Mouse (Mus musculus) heart, embryonic 14.5 days (tissue): Measurements from ENCODE around the gene 4833423E24Rik. TPM values are rescaled to one million over a fixed set of nuclear protein-coding genes. Genes with fewer than 3 reads are reported as not detected.

Experiments used
- ATAC-seq: fragments of 200-750 bp; cut with Nextera tagmentation; 2 replicates; pipeline ENCODE4 v1.8.0; 2017; ENCODE audit warnings: low read depth, moderate TSS enrichment; ENCODE audit not compliant: insufficient number of reproducible peaks, insufficient read depth, low FRiP score
- H3K27ac ChIP-seq, 2 experiments: fragments of 200-500 bp in 1 of 2; fragments of 300-500 bp in 1 of 2; sonication (generic) in 1 of 2; replicated peaks in 1 of 2; 2 replicates each; pipeline ENCODE4 v1.5.1; 2012 to 2014; ENCODE audit warnings: low read depth in 2 of 2, low read length in 2 of 2, control low read depth in 1 of 2, mild to moderate bottlenecking in 1 of 2, mixed read lengths in 1 of 2; ENCODE audit not compliant: control insufficient read depth in 1 of 2, insufficient read depth in 1 of 2
- H3K27me3 ChIP-seq: fragments of 300-500 bp; sonication (generic); 2 replicates; pipeline ENCODE4 v1.6.1; 2014; ENCODE audit warnings: mild to moderate bottlenecking, low read length, control low read depth; ENCODE audit not compliant: control insufficient read depth, insufficient read depth
- H3K36me3 ChIP-seq: fragments of 300-500 bp; sonication (generic); 2 replicates; pipeline ENCODE4 v1.6.1; 2014; ENCODE audit warnings: mild to moderate bottlenecking, control low read depth, low read length, mixed read lengths; ENCODE audit not compliant: control insufficient read depth, insufficient read depth
- H3K4me1 ChIP-seq, 2 experiments: fragments of 200-500 bp in 1 of 2; fragments of 300-500 bp in 1 of 2; sonication (generic) in 1 of 2; 2 replicates each; pipeline ENCODE4 v1.6.1; 2012 to 2014; ENCODE audit warnings: low read length in 2 of 2, control low read depth in 1 of 2, mixed read lengths in 1 of 2; ENCODE audit not compliant: control insufficient read depth in 2 of 2, insufficient read depth in 2 of 2
- H3K4me2 ChIP-seq: fragments of 300-500 bp; sonication (generic); 2 replicates; pipeline ENCODE4 v1.6.1; 2014; ENCODE audit warnings: mild to moderate bottlenecking, low read length
- H3K4me3 ChIP-seq, 2 experiments: fragments of 200-500 bp in 1 of 2; fragments of 300-500 bp in 1 of 2; sonication (generic) in 1 of 2; 2 replicates each; pipeline ENCODE4 v1.5.1; 2012 to 2014; ENCODE audit warnings: low read length in 2 of 2, mild to moderate bottlenecking in 2 of 2, control low read depth in 1 of 2, low read depth in 1 of 2, moderate library complexity in 1 of 2; ENCODE audit not compliant: control insufficient read depth in 1 of 2, insufficient read depth in 1 of 2
- H3K9ac ChIP-seq: fragments of 300-500 bp; sonication (generic); 2 replicates; pipeline ENCODE4 v1.6.1; 2014; ENCODE audit warnings: mild to moderate bottlenecking, low read length
- H3K9me3 ChIP-seq: fragments of 300-500 bp; sonication (generic); 2 replicates; pipeline ENCODE4 v1.6.1; 2016; ENCODE audit warnings: low read length, control low read depth; ENCODE audit not compliant: control insufficient read depth
- WGBS: fragments of 180-500 bp; shearing (Covaris S2); extraction: QIAGEN DNeasy Blood & Tissue Kit; methylation state at CpG from one replicate; pipeline ENCODE4 v1.1.7; 2014; 5-methylcytosine and 5-hydroxymethylcytosine counted together
- polyA plus RNA-seq: library from polyadenylated mRNA; unstranded; fragments of >200 nt; fragmentation: Nextera tagmentation; extraction: Ambion mirVana; gene quantifications from 2 replicates; pipeline ENCODE4 v1.2.1, GENCODE M21; 2014

4833423E24Rik gene
- not detected in 2 replicates for polyA plus RNA-seq

GRCm38 (mm10) chr2:85518879-85519278, at the start of gene 4833423E24Rik:
Gene 4833423E24Rik, minus strand, starts transcription at chr2:85519024.
- Histone ChIP-seq H3K9me3 (no peaks in the 10 kb centered on the region), H3K4me1 (no peaks in the 10 kb centered on the region), H3K36me3 (no peaks in the 10 kb centered on the region), H3K4me2 (no peak within 1 kb of the TSS), H3K9ac (no peak within 1 kb of the TSS), H3K27ac (no peak within 1 kb of the TSS), H3K27me3 (no peaks in the 10 kb centered on the region), H3K4me3 (no peak within 1 kb of the TSS)
- 31% methylated on average over 3 of the region's 4 CpGs for WGBS
- no peak for ATAC-seq

DNA sequence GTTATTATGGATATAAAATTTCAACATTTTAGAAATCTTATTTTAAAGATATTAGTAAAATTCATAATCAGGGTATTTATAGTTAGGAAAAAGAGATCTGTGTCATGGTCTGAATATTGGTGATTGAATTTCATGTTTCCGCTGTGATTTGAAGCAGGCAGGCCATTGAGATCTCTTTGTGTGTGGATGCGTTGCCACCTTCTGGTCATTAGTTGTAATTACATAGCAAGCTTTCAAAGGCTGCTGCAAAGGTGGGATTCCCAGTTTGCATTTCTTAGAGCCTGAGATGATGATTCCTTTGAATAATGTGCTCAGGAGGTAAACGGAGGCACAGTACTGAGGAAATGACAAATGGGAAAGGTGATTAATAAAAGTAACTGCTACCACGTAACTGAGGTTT, 42.4 kb upstream of the 4833423E24Rik start:
- no peak overlapping the region for H3K4me3 ChIP-seq
- no peak overlapping the region for H3K4me2 ChIP-seq
- no peak for ATAC-seq
- no peak overlapping the region for H3K27ac ChIP-seq
- no peaks in the 10 kb centered on the region for H3K27me3 ChIP-seq
- 23% methylated on average over 4 of the region's 4 CpGs for WGBS
- no peaks in the 10 kb centered on the region for H3K4me1 ChIP-seq
- H3K36me3 ChIP-seq = no peaks in the 10 kb centered on the region
- H3K9me3 ChIP-seq = no peaks in the 10 kb centered on the region
- no peak overlapping the region for H3K9ac ChIP-seq

- Histone ChIP-seq H3K36me3 (no peaks in the 10 kb centered on the region), H3K9ac (no peak overlapping the region), H3K9me3 (no peaks in the 10 kb centered on the region), H3K27me3 (no peaks in the 10 kb centered on the region), H3K27ac (no peak overlapping the region), H3K4me1 (no peaks in the 10 kb centered on the region), H3K4me2 (no peak overlapping the region), H3K4me3 (no peak overlapping the region)
- 39% methylated on average over 4 of the region's 4 CpGs for whole genome bisulfite sequencing
- ATAC-seq = no peak
Measured at GRCm38 (mm10) chr2:85560226-85560625, 41.4 kb upstream of the 4833423E24Rik start.

- Histone ChIP-seq H3K4me3 (no peak overlapping the region), H3K27ac (no peak overlapping the region), H3K36me3 (no peaks in the 10 kb centered on the region), H3K9ac (no peak overlapping the region), H3K4me1 (no peaks in the 10 kb centered on the region), H3K4me2 (no peak overlapping the region), H3K27me3 (no peaks in the 10 kb centered on the region), H3K9me3 (no peaks in the 10 kb centered on the region)
- no peak for ATAC-seq
- WGBS = 61% methylated on average over 1 of the region's 1 CpGs
Measured at GRCm38 (mm10) chr2:85554806-85555205, 36.0 kb upstream of the 4833423E24Rik start.

- 84% methylated on average over 1 of the region's 1 CpGs for WGBS
- Histone ChIP-seq H3K9me3 (no peaks in the 10 kb centered on the region), H3K36me3 (no peaks in the 10 kb centered on the region), H3K27ac (no peak overlapping the region), H3K4me1 (no peaks in the 10 kb centered on the region), H3K4me2 (no peak overlapping the region), H3K9ac (no peak overlapping the region), H3K4me3 (no peak overlapping the region), H3K27me3 (no peaks in the 10 kb centered on the region)
- no peak for ATAC-seq
Measured at GRCm38 (mm10) chr2:85533934-85534333, 15.1 kb upstream of the 4833423E24Rik start.

- 73% methylated on average over 2 of the region's 2 CpGs for WGBS
- Histone ChIP-seq H3K4me2 (no peak overlapping the region), H3K36me3 (no peaks in the 10 kb centered on the region), H3K4me3 (no peak overlapping the region), H3K9me3 (no peaks in the 10 kb centered on the region), H3K27ac (no peak overlapping the region), H3K9ac (no peak overlapping the region), H3K4me1 (no peaks in the 10 kb centered on the region), H3K27me3 (no peaks in the 10 kb centered on the region)
- no peak for ATAC-seq
Measured at GRCm38 (mm10) chr2:85532082-85532778, 13.4 kb upstream of the 4833423E24Rik start.

- Histone ChIP-seq H3K36me3 (no peaks in the 10 kb centered on the region), H3K27me3 (no peaks in the 10 kb centered on the region), H3K4me2 (no peak overlapping the region), H3K9me3 (no peaks in the 10 kb centered on the region), H3K27ac (no peak overlapping the region), H3K9ac (no peak overlapping the region), H3K4me3 (no peak overlapping the region), H3K4me1 (no peaks in the 10 kb centered on the region)
- ATAC-seq = no peak
- WGBS = 79% methylated on average over 2 of the region's 2 CpGs
Measured at GRCm38 (mm10) chr2:85522859-85523489, 4.2 kb upstream of the 4833423E24Rik start.
